9 mouse cellular contexts compared by ENCODE assay signal in the genomic region with DNA sequence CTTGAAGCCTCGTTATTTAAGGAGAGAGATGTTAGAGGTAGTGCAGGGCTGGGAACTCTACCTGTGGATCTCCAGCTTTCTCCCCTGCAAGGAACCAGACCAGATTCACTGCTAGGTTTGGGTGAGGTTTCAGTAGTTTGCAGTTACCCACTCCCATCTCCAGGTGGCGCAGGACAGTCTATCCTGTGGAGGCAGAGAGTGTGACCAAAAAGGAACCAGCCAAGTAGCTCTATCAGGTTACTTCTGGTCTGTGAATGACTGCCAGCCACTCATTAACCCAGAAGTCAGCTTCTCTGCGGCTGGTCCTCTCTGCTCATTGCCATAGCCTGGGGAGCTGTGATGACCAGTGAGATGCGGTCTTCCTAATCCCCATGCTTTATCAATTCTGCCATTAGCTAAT.
DNase-seq lines count a peak whose midpoint lies in the region; ATAC-seq lines count a peak whose summit lies in the region.
"Had no signal": no experiment of that assay in that cellular context is flagged by ENCODE, and none has a peak within 500 bp of the region (broad histone marks: within the 10 kb centered on the region; RNA-seq: fewer than 3 reads in every experiment).

No protein-coding gene starts in this region.

- no peaks in the 10 kb centered on the region for H3K9me3 ChIP-seq in hindbrain, embryonic 11.5 days (ENCODE audit: control insufficient read depth, low read length)
- no peaks in the 10 kb centered on the region for H3K9me3 ChIP-seq in hindbrain, embryonic 12.5 days (replicated peaks)
- H3K9me3 ChIP-seq in embryonic facial prominence, embryonic 14.5 days (ENCODE audit: control insufficient read depth, low read length), result no peaks in the 10 kb centered on the region
- H3K9me3 ChIP-seq: lung, embryonic 15.5 days had no signal

- no peak overlapping the region for H3K4me3 ChIP-seq in hindbrain, embryonic 11.5 days (ENCODE audit: low read depth, low read length)
- no peak overlapping the region for H3K4me3 ChIP-seq in hindbrain, embryonic 12.5 days
- H3K4me3 ChIP-seq in embryonic facial prominence, embryonic 14.5 days (ENCODE audit: low read depth, low read length), result no peak overlapping the region
- H3K4me3 ChIP-seq: lung, embryonic 15.5 days had no signal

- WGBS in hindbrain, embryonic 11.5 days, result 65% methylated on average over 4 of the region's 4 CpGs
- WGBS in hindbrain, embryonic 12.5 days, result 58% methylated on average over 4 of the region's 4 CpGs
- 62% methylated on average over 4 of the region's 4 CpGs for WGBS in embryonic facial prominence, embryonic 14.5 days

- peak; percentile 64 for DNase-seq in hindbrain, embryonic 11.5 days (ENCODE audit: low spot score)
- DNase-seq in WW6 (ENCODE audit: low read depth, low spot score), result peak; percentile 14
- DNase-seq in embryonic facial prominence, embryonic 14.5 days (ENCODE audit: low spot score), result peak; percentile 74
- DNase-seq in kidney, postnatal 10 days, result peak; percentile 64
- peak; percentile 67 for DNase-seq in retina, postnatal 1 day
- DNase-seq in left cerebral cortex, adult 8-10 months (ENCODE audit: low spot score in 2 of 2), result no peak

- no peak for ATAC-seq in hindbrain, embryonic 11.5 days (ENCODE audit: low FRiP score)
- ATAC-seq in hindbrain, embryonic 12.5 days (ENCODE audit: low FRiP score), result no peak
- ATAC-seq in embryonic facial prominence, embryonic 14.5 days (ENCODE audit: low read depth), result peak; percentile 62; the same call in 1 of the 2 replicates
- ATAC-seq in inflammation-experienced regulatory T-cells, adult 6 months, result no peak

- H3K9ac ChIP-seq in hindbrain, embryonic 11.5 days (ENCODE audit: low read depth, low read length), result no peak overlapping the region
- no peak overlapping the region for H3K9ac ChIP-seq in hindbrain, embryonic 12.5 days
- no peak overlapping the region for H3K9ac ChIP-seq in embryonic facial prominence, embryonic 14.5 days (ENCODE audit: low read depth, low read length)
- H3K9ac ChIP-seq: lung, embryonic 15.5 days had no signal

- H3K27me3 ChIP-seq in hindbrain, embryonic 11.5 days (ENCODE audit: control insufficient read depth, insufficient read depth, low read length), result no peaks in the 10 kb centered on the region
- H3K27me3 ChIP-seq in hindbrain, embryonic 12.5 days, result no peaks in the 10 kb centered on the region
- H3K27me3 ChIP-seq in embryonic facial prominence, embryonic 14.5 days (replicated peaks; ENCODE audit: control insufficient read depth, insufficient read depth, low read length), result no peaks in the 10 kb centered on the region
- H3K27me3 ChIP-seq: lung, embryonic 15.5 days had no signal

- no peak overlapping the region for H3K4me2 ChIP-seq in hindbrain, embryonic 11.5 days (replicated peaks; ENCODE audit: low read depth, low read length)
- H3K4me2 ChIP-seq in hindbrain, embryonic 12.5 days (replicated peaks), result no peak overlapping the region
- no peak overlapping the region for H3K4me2 ChIP-seq in embryonic facial prominence, embryonic 14.5 days (ENCODE audit: low read depth, low read length)
- H3K4me2 ChIP-seq: lung, embryonic 15.5 days had no signal

- no peak overlapping the region for H3K27ac ChIP-seq in hindbrain, embryonic 11.5 days (ENCODE audit: low read depth, low read length)
- no peak overlapping the region for H3K27ac ChIP-seq in hindbrain, embryonic 12.5 days
- no peak overlapping the region for H3K27ac ChIP-seq in embryonic facial prominence, embryonic 14.5 days (replicated peaks; ENCODE audit: low read depth, low read length)
- H3K27ac ChIP-seq: lung, embryonic 15.5 days had no signal

- H3K4me1 ChIP-seq in hindbrain, embryonic 11.5 days (replicated peaks; ENCODE audit: control insufficient read depth, insufficient read depth, low read length), result no peaks in the 10 kb centered on the region
- no peaks in the 10 kb centered on the region for H3K4me1 ChIP-seq in hindbrain, embryonic 12.5 days
- no peaks in the 10 kb centered on the region for H3K4me1 ChIP-seq in embryonic facial prominence, embryonic 14.5 days (ENCODE audit: control insufficient read depth, insufficient read depth, low read length)
- H3K4me1 ChIP-seq: lung, embryonic 15.5 days had no signal

- peaks cover 4% of the 10 kb centered on the region; the same call in 1 of the 2 replicates for H3K36me3 ChIP-seq in hindbrain, embryonic 11.5 days (ENCODE audit: control insufficient read depth, insufficient read depth, low read length)
- peaks cover 26% of the 10 kb centered on the region for H3K36me3 ChIP-seq in hindbrain, embryonic 12.5 days
- no peaks in the 10 kb centered on the region for H3K36me3 ChIP-seq in embryonic facial prominence, embryonic 14.5 days (ENCODE audit: control insufficient read depth, insufficient read depth, low read length)
- H3K36me3 ChIP-seq: lung, embryonic 15.5 days had no signal

Comparison
In these comparisons a context has a peak if more than half of its experiments do, and no peak if none do; other contexts are left out.
1. DNase-seq: peak in hindbrain, embryonic 11.5 days (single experiment), WW6 (single experiment), embryonic facial prominence, embryonic 14.5 days (single experiment), kidney, postnatal 10 days (single experiment) and retina, postnatal 1 day (single experiment); none in left cerebral cortex, adult 8-10 months (0 of 2).